Mouse (Mus musculus) hindbrain, embryonic 10.5 days (tissue): ENCODE data around the gene Sec16a. TPM values are rescaled to one million over a fixed set of nuclear protein-coding genes. Genes with fewer than 3 reads are reported as not detected.
A peak's percentile ranks its signal among the peaks of the same experiment; 100 is the strongest.

Source experiments
- DNase-seq: peaks from one replicate; pipeline ENCODE4 v3.0.0-alpha.2; 2017; ENCODE audit warnings: low spot score
- H3K27ac ChIP-seq: fragments of 300-500 bp; sonication (generic); 2 replicates; pipeline ENCODE4 v1.5.1; 2016; ENCODE audit warnings: mild to moderate bottlenecking, moderate library complexity
- H3K27me3 ChIP-seq: fragments of 300-500 bp; sonication (generic); 2 replicates; pipeline ENCODE4 v1.6.1; 2016; ENCODE audit warnings: mild to moderate bottlenecking; ENCODE audit not compliant: poor library complexity, insufficient read depth, severe bottlenecking
- H3K36me3 ChIP-seq: fragments of 300-500 bp; sonication (generic); 2 replicates; pipeline ENCODE4 v1.6.1; 2016; ENCODE audit warnings: mild to moderate bottlenecking, moderate library complexity
- H3K4me1 ChIP-seq: fragments of 300-500 bp; sonication (generic); replicated peaks from 2 replicates; pipeline ENCODE4 v1.6.1; 2016; ENCODE audit warnings: mild to moderate bottlenecking
- H3K4me3 ChIP-seq: fragments of 300-500 bp; sonication (generic); 2 replicates; pipeline ENCODE4 v1.5.1; 2016; ENCODE audit warnings: mild to moderate bottlenecking, moderate library complexity
- H3K9me3 ChIP-seq: fragments of 300-500 bp; sonication (generic); 2 replicates; pipeline ENCODE4 v1.6.1; 2016; ENCODE audit warnings: mild to moderate bottlenecking, moderate library complexity
- WGBS: fragments of 180-500 bp; shearing (Covaris S2); methylation state at CpG from one replicate; pipeline ENCODE4 v1.1.7; 2016; 5-methylcytosine and 5-hydroxymethylcytosine counted together
- polyA plus RNA-seq: library from polyadenylated mRNA; unstranded; fragments of >200 nt; fragmentation: Nextera tagmentation; extraction: Ambion mirVana; gene quantifications from 2 replicates; pipeline ENCODE4 v1.2.1, GENCODE M21; 2016

The Sec16a gene
- polyA plus RNA-seq, 1 experiment from 2014 or later = 28.9 TPM

GRCm38 (mm10) chr2:26417066-26417465, 27.9 kb downstream of the Sec16a start:
- DNase-seq = no peak
- Histone ChIP-seq H3K27me3 (no peaks in the 10 kb centered on the region), H3K27ac (no peak overlapping the region), H3K4me3 (no peak overlapping the region), H3K36me3 (peaks cover 100% of the 10 kb centered on the region), H3K9me3 (no peaks in the 10 kb centered on the region), H3K4me1 (no peaks in the 10 kb centered on the region)

GRCm38 (mm10) chr2:26410931-26411411, 34.0 kb downstream of the Sec16a start:
- Histone ChIP-seq H3K4me3 (no peak overlapping the region), H3K4me1 (peaks cover 34% of the 10 kb centered on the region), H3K27ac (no peak overlapping the region), H3K9me3 (no peaks in the 10 kb centered on the region), H3K27me3 (no peaks in the 10 kb centered on the region), H3K36me3 (peaks cover 92% of the 10 kb centered on the region)
- no peak for DNase-seq
- 89% methylated on average over 5 of the region's 5 CpGs for WGBS

GRCm38 (mm10) chr2:26410091-26410490, 34.9 kb downstream of the Sec16a start:
- Histone ChIP-seq H3K4me3 (no peak overlapping the region), H3K4me1 (peaks cover 41% of the 10 kb centered on the region), H3K9me3 (no peaks in the 10 kb centered on the region), H3K27me3 (no peaks in the 10 kb centered on the region), H3K36me3 (peaks cover 92% of the 10 kb centered on the region), H3K27ac (no peak overlapping the region)
- no peak for DNase-seq
- 80% methylated on average over 5 of the region's 5 CpGs for WGBS

- Histone ChIP-seq H3K27ac (peak overlapping the region; percentile 96; the same call in 1 of the 2 replicates), H3K9me3 (no peaks in the 10 kb centered on the region), H3K27me3 (no peaks in the 10 kb centered on the region), H3K4me1 (peaks cover 47% of the 10 kb centered on the region), H3K4me3 (peak overlapping the region; percentile 86), H3K36me3 (peaks cover 92% of the 10 kb centered on the region)
- 60% methylated on average over 3 of the region's 3 CpGs for WGBS
- no peak for DNase-seq
These were observed 35.7 kb downstream of the Sec16a start for GRCm38 (mm10) chr2:26409362-26409761.

GRCm38 (mm10) chr2:26408515-26409356, 36.3 kb downstream of the Sec16a start, which contains the start of gene Inpp5e:
Inpp5e (minus strand) TSS chr2:26409203.
- Histone ChIP-seq H3K27me3 (no peaks in the 10 kb centered on the region), H3K4me3 (peak within 1 kb of the TSS; percentile 86), H3K36me3 (peaks cover 86% of the 10 kb centered on the region), H3K4me1 (peaks cover 47% of the 10 kb centered on the region), H3K9me3 (no peaks in the 10 kb centered on the region), H3K27ac (peak within 1 kb of the TSS; percentile 96)
- WGBS = under 1% methylated on average over 57 of the region's 57 CpGs
- DNase-seq = peak; percentile 99

- H3K27ac ChIP-seq = no peak overlapping the region; the same call in 1 of the 2 replicates
- H3K4me3 ChIP-seq = no peak overlapping the region
- no peaks in the 10 kb centered on the region for H3K27me3 ChIP-seq
- peaks cover 91% of the 10 kb centered on the region for H3K36me3 ChIP-seq
- no peaks in the 10 kb centered on the region for H3K9me3 ChIP-seq
- WGBS = 81% methylated on average over 8 of the region's 8 CpGs
- no peak for DNase-seq
- H3K4me1 ChIP-seq = peaks cover 42% of the 10 kb centered on the region
These were observed 41.7 kb downstream of the Sec16a start for GRCm38 (mm10) chr2:26403306-26403705.

- H3K27me3 ChIP-seq = no peaks in the 10 kb centered on the region
- WGBS = 84% methylated on average over 1 of the region's 1 CpGs
- H3K27ac ChIP-seq = no peak overlapping the region
- DNase-seq = no peak
- no peaks in the 10 kb centered on the region for H3K9me3 ChIP-seq
- peaks cover 32% of the 10 kb centered on the region for H3K4me1 ChIP-seq
- peaks cover 92% of the 10 kb centered on the region for H3K36me3 ChIP-seq
- H3K4me3 ChIP-seq = no peak overlapping the region
These were observed 42.8 kb downstream of the Sec16a start for GRCm38 (mm10) chr2:26402265-26402664.

- Histone ChIP-seq H3K4me3 (no peak overlapping the region), H3K36me3 (peaks cover 92% of the 10 kb centered on the region), H3K4me1 (peaks cover 19% of the 10 kb centered on the region), H3K27me3 (no peaks in the 10 kb centered on the region), H3K27ac (no peak overlapping the region), H3K9me3 (no peaks in the 10 kb centered on the region)
- DNase-seq = no peak
- 93% methylated on average over 4 of the region's 4 CpGs for WGBS
These were observed 44.0 kb downstream of the Sec16a start for GRCm38 (mm10) chr2:26401023-26401422.

- peaks cover 12% of the 10 kb centered on the region for H3K4me1 ChIP-seq
- 94% methylated on average over 5 of the region's 5 CpGs for whole genome bisulfite sequencing
- no peaks in the 10 kb centered on the region for H3K27me3 ChIP-seq
- no peak overlapping the region for H3K4me3 ChIP-seq
- H3K36me3 ChIP-seq = peaks cover 92% of the 10 kb centered on the region
- no peak for DNase-seq
- no peaks in the 10 kb centered on the region for H3K9me3 ChIP-seq
- no peak overlapping the region for H3K27ac ChIP-seq
These were observed 44.7 kb downstream of the Sec16a start for GRCm38 (mm10) chr2:26400296-26400695.

GRCm38 (mm10) chr2:26399647-26400046, 45.4 kb downstream of the Sec16a start:
- Histone ChIP-seq H3K9me3 (no peaks in the 10 kb centered on the region), H3K4me1 (peaks cover 8% of the 10 kb centered on the region), H3K4me3 (no peak overlapping the region), H3K27me3 (no peaks in the 10 kb centered on the region), H3K36me3 (peaks cover 92% of the 10 kb centered on the region), H3K27ac (no peak overlapping the region)
- 90% methylated on average over 5 of the region's 5 CpGs for WGBS
- DNase-seq = no peak

GRCm38 (mm10) chr2:26398978-26399377, 46.0 kb downstream of the Sec16a start:
- Histone ChIP-seq H3K27ac (no peak overlapping the region), H3K4me3 (no peak overlapping the region), H3K27me3 (no peaks in the 10 kb centered on the region), H3K9me3 (no peaks in the 10 kb centered on the region), H3K36me3 (peaks cover 96% of the 10 kb centered on the region), H3K4me1 (peaks cover 6% of the 10 kb centered on the region; the same call in 1 of the 2 replicates)
- 90% methylated on average over 8 of the region's 8 CpGs for WGBS
- DNase-seq = no peak

- WGBS = 94% methylated on average over 6 of the region's 6 CpGs
- H3K27ac ChIP-seq = no peak overlapping the region
- H3K27me3 ChIP-seq = no peaks in the 10 kb centered on the region
- H3K4me1 ChIP-seq = peaks cover 28% of the 10 kb centered on the region
- DNase-seq = no peak
- no peak overlapping the region for H3K4me3 ChIP-seq
- no peaks in the 10 kb centered on the region for H3K9me3 ChIP-seq
- H3K36me3 ChIP-seq = peaks cover 76% of the 10 kb centered on the region
These were observed 53.4 kb downstream of the Sec16a start for GRCm38 (mm10) chr2:26391617-26392016.

GRCm38 (mm10) chr2:26390954-26391353, 54.1 kb downstream of the Sec16a start:
- Histone ChIP-seq H3K27me3 (no peaks in the 10 kb centered on the region), H3K36me3 (peaks cover 76% of the 10 kb centered on the region), H3K27ac (no peak overlapping the region), H3K4me1 (peaks cover 28% of the 10 kb centered on the region), H3K9me3 (no peaks in the 10 kb centered on the region), H3K4me3 (peak overlapping the region; percentile 11; the same call in 1 of the 2 replicates)
- DNase-seq = no peak
- WGBS = 89% methylated on average over 3 of the region's 3 CpGs
